Mouse (Mus musculus): ENCODE results near the gene Bcar3. TPM values are rescaled to one million over a fixed set of nuclear protein-coding genes. Genes with fewer than 3 reads are reported as not detected.
A peak's percentile ranks its signal among the peaks of the same experiment; 100 is the strongest.

The Bcar3 gene
- total and polyA plus RNA-seq, 2 experiments from 2014 or later: 7.3 to 11.4 TPM

DNA sequence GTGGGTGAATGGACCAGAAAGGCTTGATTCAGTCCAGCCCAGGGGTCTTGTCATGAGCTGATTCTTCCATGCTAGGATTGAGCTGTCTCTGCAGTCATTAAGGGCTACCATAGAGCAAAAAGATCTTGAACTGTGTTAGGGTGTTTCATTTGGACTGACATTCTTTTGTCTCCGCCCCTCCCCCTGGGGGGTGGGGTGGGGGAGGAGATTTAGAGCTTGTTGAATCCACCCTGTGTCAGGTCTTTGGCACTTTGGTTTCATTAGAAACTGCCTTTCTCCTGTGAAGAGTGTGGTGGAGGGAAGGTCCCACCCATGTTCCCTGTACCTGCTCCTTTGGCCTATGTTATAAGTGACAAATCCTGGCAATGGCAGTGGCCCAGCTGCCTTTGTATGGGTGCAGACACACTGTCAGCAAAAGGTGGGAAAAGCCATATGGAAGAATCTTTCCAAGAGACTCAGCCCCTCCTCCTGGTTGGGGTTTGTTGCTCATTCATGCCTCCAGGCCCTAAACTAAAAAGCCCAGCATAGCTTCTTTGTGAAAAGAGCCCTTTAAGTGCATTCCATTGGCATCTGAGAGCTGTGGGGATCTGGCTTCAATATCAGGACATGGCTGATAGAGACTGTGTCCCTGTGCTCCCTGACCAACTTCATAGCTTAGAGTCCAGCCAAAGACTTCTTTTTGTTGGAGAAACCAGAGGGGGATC lies 194.3 kb downstream of the Bcar3 start:
- DNase-seq: no peak
- Histone ChIP-seq H3K9me3 (ENCODE audit: low read length) (no peaks in the 10 kb centered on the region), H3K9ac (no peak overlapping the region), H3K4me2 (ENCODE audit: low read depth) (no peak overlapping the region), H3K4me1 (ENCODE audit: insufficient read depth) (peaks cover 18% of the 10 kb centered on the region), H3K4me3 (ENCODE audit: low read depth, low read length) (no peak overlapping the region), H3K36me3 (ENCODE audit: insufficient read depth) (no peaks in the 10 kb centered on the region), H3K27ac (ENCODE audit: low read depth, low read length) (no peak overlapping the region), H3K27me3 (ENCODE audit: insufficient read depth, low read length) (no peaks in the 10 kb centered on the region)
- no peak for TF ChIP-seq CTCF (IDR thresholded peaks at IDR 0.05; ENCODE audit: low read depth)
- 52% methylated on average over 1 of the region's 1 CpGs for WGBS
- ATAC-seq: no peak

- WGBS: 56% methylated on average over 6 of the region's 6 CpGs
- Histone ChIP-seq H3K27me3 (ENCODE audit: insufficient read depth, low read length) (no peaks in the 10 kb centered on the region), H3K4me1 (ENCODE audit: insufficient read depth) (peaks cover 2% of the 10 kb centered on the region; the same call in 1 of the 2 replicates), H3K27ac (ENCODE audit: low read depth, low read length) (no peak overlapping the region), H3K4me2 (ENCODE audit: low read depth) (no peak overlapping the region), H3K9me3 (ENCODE audit: low read length) (no peaks in the 10 kb centered on the region), H3K36me3 (ENCODE audit: insufficient read depth) (no peaks in the 10 kb centered on the region), H3K9ac (no peak overlapping the region), H3K4me3 (ENCODE audit: low read depth, low read length) (no peak overlapping the region)
- TF ChIP-seq CTCF (IDR thresholded peaks at IDR 0.05; ENCODE audit: low read depth): no peak
- DNase-seq (no peak), ATAC-seq (peak; percentile 11; the same call in 1 of the 2 replicates)
Measured at GRCm38 (mm10) chr3:122490574-122490973, 196.6 kb downstream of the Bcar3 start.

DNA sequence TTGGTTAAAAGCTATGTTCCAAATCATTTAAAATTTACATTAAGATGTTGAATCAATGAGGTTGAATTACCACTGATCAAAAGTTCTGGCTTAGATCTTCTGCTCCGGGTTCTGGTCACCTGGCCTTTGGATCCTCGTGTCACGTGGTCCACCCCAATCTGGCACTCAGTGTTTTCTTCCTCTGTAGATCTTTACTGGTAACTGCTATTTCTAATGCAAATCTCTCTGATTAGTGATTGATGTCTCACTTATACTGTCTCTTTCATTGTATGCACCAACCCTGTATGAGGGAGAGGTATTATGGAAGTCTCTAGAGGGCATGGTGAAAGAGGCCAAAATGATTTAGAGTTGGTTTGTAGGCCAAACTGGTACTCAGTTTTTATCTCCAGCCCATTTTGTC lies 198.1 kb downstream of the Bcar3 start:
- no peaks in the 10 kb centered on the region for H3K9me3 ChIP-seq (ENCODE audit: low read length)
- H3K4me2 ChIP-seq (ENCODE audit: low read depth): no peak overlapping the region
- 74% methylated on average over 3 of the region's 3 CpGs for whole genome bisulfite sequencing
- H3K9ac ChIP-seq: no peak overlapping the region
- no peaks in the 10 kb centered on the region for H3K27me3 ChIP-seq (ENCODE audit: insufficient read depth, low read length)
- H3K4me3 ChIP-seq (ENCODE audit: low read depth, low read length): no peak overlapping the region
- no peaks in the 10 kb centered on the region for H3K4me1 ChIP-seq (ENCODE audit: insufficient read depth)
- H3K27ac ChIP-seq (ENCODE audit: low read depth, low read length): no peak overlapping the region
- no peak for TF ChIP-seq CTCF (IDR thresholded peaks at IDR 0.05; ENCODE audit: low read depth)
- DNase-seq: no peak
- no peak for ATAC-seq
- no peaks in the 10 kb centered on the region for H3K36me3 ChIP-seq (ENCODE audit: insufficient read depth)

- peak overlapping the region; percentile 30; the same call in 1 of the 2 replicates for H3K27ac ChIP-seq (ENCODE audit: low read depth, low read length)
- peak; percentile 40; the same call in 1 of the 2 replicates for ATAC-seq
Measured at GRCm38 (mm10) chr3:122492872-122493615, 199.1 kb downstream of the Bcar3 start.

GRCm38 (mm10) chr3:122494764-122495163 lies 200.8 kb downstream of the Bcar3 start:
- Histone ChIP-seq H3K4me2 (ENCODE audit: low read depth) (no peak overlapping the region), H3K27ac (ENCODE audit: low read depth, low read length) (no peak overlapping the region), H3K4me1 (ENCODE audit: insufficient read depth) (0 out of 2 replicates have a peak, but pooled peaks cover 3% of the 10 kb centered on the region), H3K9me3 (ENCODE audit: low read length) (no peaks in the 10 kb centered on the region), H3K36me3 (ENCODE audit: insufficient read depth) (no peaks in the 10 kb centered on the region), H3K4me3 (ENCODE audit: low read depth, low read length) (no peak overlapping the region), H3K27me3 (ENCODE audit: insufficient read depth, low read length) (no peaks in the 10 kb centered on the region), H3K9ac (no peak overlapping the region)
- TF ChIP-seq CTCF (IDR thresholded peaks at IDR 0.05; ENCODE audit: low read depth): no peak
- DNase-seq (no peak), ATAC-seq (no peak)
- whole genome bisulfite sequencing: 91% methylated on average over 6 of the region's 6 CpGs

More at GRCm38 (mm10) chr3:122492872-122493615, 199.1 kb downstream of the Bcar3 start:
- H3K4me1 ChIP-seq (ENCODE audit: insufficient read depth): no peaks in the 10 kb centered on the region
- no peaks in the 10 kb centered on the region for H3K36me3 ChIP-seq (ENCODE audit: insufficient read depth)
- peak overlapping the region; percentile 45 for H3K4me2 ChIP-seq (ENCODE audit: low read depth)
- H3K9me3 ChIP-seq (ENCODE audit: low read length): no peaks in the 10 kb centered on the region
- peak overlapping the region; percentile 26 for H3K4me3 ChIP-seq (ENCODE audit: low read depth, low read length)
- no peak for TF ChIP-seq CTCF (IDR thresholded peaks at IDR 0.05; ENCODE audit: low read depth)
- H3K9ac ChIP-seq: no peak overlapping the region
- 15% methylated on average over 21 of the region's 21 CpGs for WGBS
- no peaks in the 10 kb centered on the region for H3K27me3 ChIP-seq (ENCODE audit: insufficient read depth, low read length)
- DNase-seq: peak; percentile 58

- H3K9me3 ChIP-seq (ENCODE audit: low read length): no peaks in the 10 kb centered on the region
- H3K27ac ChIP-seq (ENCODE audit: low read depth, low read length): no peak overlapping the region
- H3K36me3 ChIP-seq (ENCODE audit: insufficient read depth): no peaks in the 10 kb centered on the region
- no peak for TF ChIP-seq CTCF (IDR thresholded peaks at IDR 0.05; ENCODE audit: low read depth)
- no peak overlapping the region for H3K4me3 ChIP-seq (ENCODE audit: low read depth, low read length)
- 91% methylated on average over 6 of the region's 6 CpGs for WGBS
- H3K9ac ChIP-seq: no peak overlapping the region
- H3K27me3 ChIP-seq (ENCODE audit: insufficient read depth, low read length): no peaks in the 10 kb centered on the region
- DNase-seq: no peak
- no peak overlapping the region for H3K4me2 ChIP-seq (ENCODE audit: low read depth)
- 0 out of 2 replicates have a peak, but pooled peaks cover 4% of the 10 kb centered on the region for H3K4me1 ChIP-seq (ENCODE audit: insufficient read depth)
- no peak for ATAC-seq
Measured at GRCm38 (mm10) chr3:122497871-122498270, 203.9 kb downstream of the Bcar3 start.

GRCm38 (mm10) chr3:122498528-122498927 lies 204.6 kb downstream of the Bcar3 start:
- 94% methylated on average over 7 of the region's 7 CpGs for WGBS
- Histone ChIP-seq H3K4me1 (ENCODE audit: insufficient read depth) (0 out of 2 replicates have a peak, but pooled peaks cover 4% of the 10 kb centered on the region), H3K27ac (ENCODE audit: low read depth, low read length) (no peak overlapping the region), H3K9ac (no peak overlapping the region), H3K4me2 (ENCODE audit: low read depth) (no peak overlapping the region), H3K27me3 (ENCODE audit: insufficient read depth, low read length) (no peaks in the 10 kb centered on the region), H3K36me3 (ENCODE audit: insufficient read depth) (no peaks in the 10 kb centered on the region), H3K4me3 (ENCODE audit: low read depth, low read length) (no peak overlapping the region), H3K9me3 (ENCODE audit: low read length) (no peaks in the 10 kb centered on the region)
- DNase-seq (no peak), ATAC-seq (no peak)
- no peak for TF ChIP-seq CTCF (IDR thresholded peaks at IDR 0.05; ENCODE audit: low read depth)
